Mouse (Mus musculus): ENCODE results near the gene Xirp1. TPM values are rescaled to one million over a fixed set of nuclear protein-coding genes. Genes with fewer than 3 reads are reported as not detected.

Xirp1 gene
- total RNA-seq, 1 experiment from 2014 or later: not detected

DNA sequence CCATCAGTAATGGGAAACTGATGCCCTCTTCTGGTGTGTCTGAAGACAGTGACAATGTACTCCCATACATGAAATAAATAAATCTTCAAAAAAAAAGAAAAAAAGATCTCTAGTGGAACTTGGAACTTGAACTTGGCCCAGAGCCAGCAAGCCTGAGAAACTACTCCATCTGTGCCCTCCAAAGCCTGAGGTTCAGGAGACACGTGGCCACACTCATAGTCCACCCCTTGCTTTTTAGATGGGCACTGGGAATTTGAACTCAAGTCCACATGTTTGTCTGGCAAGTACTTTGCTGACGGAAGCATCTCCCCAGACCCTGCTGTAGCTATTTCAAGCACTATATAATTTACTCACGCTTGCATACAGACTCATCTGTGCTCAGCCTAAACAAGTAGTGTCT lies 58.2 kb downstream of the Xirp1 start:
- ATAC-seq (replicated peaks in 1 of 2; ENCODE audit: insufficient read depth in 1 of 2, low FRiP score in 2 of 2, low TSS enrichment in 1 of 2, low read depth in 1 of 2, poor library complexity in 2 of 2, severe bottlenecking in 2 of 2): no peak

- no peak for ATAC-seq (replicated peaks in 1 of 2; ENCODE audit: insufficient read depth in 1 of 2, low FRiP score in 2 of 2, low TSS enrichment in 1 of 2, low read depth in 1 of 2, poor library complexity in 2 of 2, severe bottlenecking in 2 of 2)
Measured at GRCm38 (mm10) chr9:119964206-119964605, 59.2 kb downstream of the Xirp1 start.

Other genes with a start within 250 kb of the Xirp1 start
- 0.25 and 0.50 TPM in 2 replicates for gene Scn11a, start 198.1 kb downstream of the Xirp1 start, total RNA-seq (2017)
- 48.0 and 55.6 TPM in 2 replicates for gene Wdr48, start 128.7 kb downstream of the Xirp1 start, total RNA-seq (2017)
- 4.7 and 4.9 TPM in 2 replicates for gene Gorasp1, start 86.0 kb downstream of the Xirp1 start, total RNA-seq (2017)
- 0.10 and 1.2 TPM in 2 replicates for gene Ttc21a, start 86.0 kb downstream of the Xirp1 start, total RNA-seq (2017)
- 51.6 and 85.3 TPM in 2 replicates for gene Csrnp1, start 38.9 kb downstream of the Xirp1 start, total RNA-seq (2017)
- 3.4 and 4.9 TPM in 2 replicates for gene Cx3cr1, start 46.3 kb upstream of the Xirp1 start, total RNA-seq (2017)
- gene Ccr8, start 68.5 kb upstream of the Xirp1 start, total RNA-seq (2017): 0.89 TPM in 1 of 2 replicates, not detected in the other
- 15.3 and 20.5 TPM in 2 replicates for gene Slc25a38, start 86.8 kb upstream of the Xirp1 start, total RNA-seq (2017)
- 4,483 and 5,767 TPM in 2 replicates for gene Rpsa, start 104.1 kb upstream of the Xirp1 start, total RNA-seq (2017)
- gene Mobp, start 126.1 kb upstream of the Xirp1 start, total RNA-seq (2017): not detected in 2 replicates

Measured in hematopoietic stem cell, adult 5-6 weeks (primary cell).